Mouse (Mus musculus): Measurements from ENCODE around the gene Crip1. TPM values are rescaled to one million over a fixed set of nuclear protein-coding genes. Genes with fewer than 3 reads are reported as not detected.

Gene Crip1
- polyA plus RNA-seq, 3 experiments from 2014 or later, result 839 to 2,286 (median 900) TPM

- ATAC-seq, result no peak
Observed at GRCm38 (mm10) chr12:113131601-113132000, 14.5 kb upstream of the Crip1 start.

- no peak for ATAC-seq
Observed at GRCm38 (mm10) chr12:113132567-113132966, 13.5 kb upstream of the Crip1 start.

- ATAC-seq, result no peak
Observed at GRCm38 (mm10) chr12:113133260-113133659, 12.9 kb upstream of the Crip1 start.

GRCm38 (mm10) chr12:113133861-113134403 is 12.2 kb upstream of the Crip1 start:
- no peak for ATAC-seq

- no peak for ATAC-seq
Observed at GRCm38 (mm10) chr12:113134502-113134901, 11.6 kb upstream of the Crip1 start.

- ATAC-seq, result no peak
Observed at GRCm38 (mm10) chr12:113135401-113135800, 10.7 kb upstream of the Crip1 start.

GRCm38 (mm10) chr12:113136492-113137020 is 9.6 kb upstream of the Crip1 start:
- ATAC-seq, result no peak

- no peak for ATAC-seq
Observed at GRCm38 (mm10) chr12:113137260-113138213, 8.6 kb upstream of the Crip1 start.

- no peak for ATAC-seq
Observed at GRCm38 (mm10) chr12:113138291-113138690, 7.8 kb upstream of the Crip1 start.

- ATAC-seq, result no peak
Observed at GRCm38 (mm10) chr12:113138901-113139864, 6.9 kb upstream of the Crip1 start.

- ATAC-seq, result peak; percentile 87
Observed at GRCm38 (mm10) chr12:113139908-113140615, 6.1 kb upstream of the Crip1 start, which contains the start of gene Crip2. Gene Crip2 (plus strand): TSS chr12:113140236.

- peak; percentile 25 for ATAC-seq
Observed at GRCm38 (mm10) chr12:113140616-113141411, 5.3 kb upstream of the Crip1 start.

GRCm38 (mm10) chr12:113141531-113141973 is 4.6 kb upstream of the Crip1 start:
- ATAC-seq, result no peak

GRCm38 (mm10) chr12:113142021-113142975 is 3.8 kb upstream of the Crip1 start:
- no peak for ATAC-seq

- ATAC-seq, result no peak
Observed at GRCm38 (mm10) chr12:113143164-113143563, 3.0 kb upstream of the Crip1 start.

- ATAC-seq, result no peak
Observed at GRCm38 (mm10) chr12:113144001-113144756, 1.9 kb upstream of the Crip1 start.

- no peak for ATAC-seq
Observed at GRCm38 (mm10) chr12:113144886-113145285, 1.2 kb upstream of the Crip1 start.

- no peak for ATAC-seq
Observed at GRCm38 (mm10) chr12:113145591-113145990, 525 bp upstream of the Crip1 start.

- ATAC-seq, result no peak
Observed at GRCm38 (mm10) chr12:113147481-113147880, 1.4 kb downstream of the Crip1 start.
